Mouse (Mus musculus) limb, embryonic 14.5 days (tissue): ENCODE results near the gene Mex3a. TPM values are rescaled to one million over a fixed set of nuclear protein-coding genes. Genes with fewer than 3 reads are reported as not detected.

Source experiments
- ATAC-seq: fragments of 200-750 bp; cut with Nextera tagmentation; 2 replicates; pipeline ENCODE4 v1.8.0; 2017; ENCODE audit warnings: low read depth, moderate number of reproducible peaks, moderate TSS enrichment; ENCODE audit not compliant: low FRiP score
- DNase-seq: peaks from one replicate; pipeline ENCODE4 v3.0.0-alpha.2; 2015; ENCODE audit warnings: low spot score
- H3K27ac ChIP-seq: fragments of 300-500 bp; sonication (generic); replicated peaks from 2 replicates; pipeline ENCODE4 v1.5.1; 2014; ENCODE audit warnings: low read depth, mild to moderate bottlenecking, low read length, moderate library complexity, mixed read lengths
- H3K27me3 ChIP-seq: fragments of 300-500 bp; sonication (generic); 2 replicates; pipeline ENCODE4 v1.6.1; 2014; ENCODE audit warnings: low read length, mixed read lengths; ENCODE audit not compliant: control insufficient read depth, insufficient read depth
- H3K36me3 ChIP-seq: fragments of 300-500 bp; sonication (generic); 2 replicates; pipeline ENCODE4 v1.6.1; 2014; ENCODE audit warnings: mild to moderate bottlenecking, low read length, moderate library complexity, mixed read lengths; ENCODE audit not compliant: control insufficient read depth, insufficient read depth
- H3K4me1 ChIP-seq: fragments of 300-500 bp; sonication (generic); 2 replicates; pipeline ENCODE4 v1.6.1; 2014; ENCODE audit warnings: antibody characterized with exemption, low read length, mixed read lengths; ENCODE audit not compliant: control insufficient read depth, insufficient read depth
- H3K4me2 ChIP-seq: fragments of 300-500 bp; sonication (generic); replicated peaks from 2 replicates; pipeline ENCODE4 v1.6.1; 2014; ENCODE audit warnings: low read depth, mild to moderate bottlenecking, low read length, moderate library complexity; ENCODE audit not compliant: severe bottlenecking
- H3K4me3 ChIP-seq: fragments of 300-500 bp; sonication (generic); replicated peaks from 2 replicates; pipeline ENCODE4 v1.5.1; 2014; ENCODE audit warnings: low read length
- H3K9ac ChIP-seq: fragments of 300-500 bp; sonication (generic); 2 replicates; pipeline ENCODE4 v1.6.1; 2014; ENCODE audit warnings: mild to moderate bottlenecking, low read depth, low read length, moderate library complexity; ENCODE audit not compliant: severe bottlenecking
- H3K9me3 ChIP-seq: fragments of 300-500 bp; sonication (generic); 2 replicates; pipeline ENCODE4 v1.6.1; 2016; ENCODE audit warnings: low read length; ENCODE audit not compliant: control insufficient read depth
- POLR2A ChIP-seq: fragments of 200-500 bp; IDR thresholded peaks from 2 replicates; pipeline ENCODE4 v1.8.0; 2012; ENCODE audit warnings: inconsistent platforms, mild to moderate bottlenecking, moderate library complexity, borderline replicate concordance; ENCODE audit not compliant: insufficient read depth, insufficient read length; ENCODE audit errors: extremely low read depth
- WGBS: fragments of 180-500 bp; shearing (Covaris S2); extraction: QIAGEN DNeasy Blood & Tissue Kit; methylation state at CpG from one replicate; pipeline ENCODE4 v1.1.7; 2014; 5-methylcytosine and 5-hydroxymethylcytosine counted together
- polyA plus RNA-seq, 2 experiments: library from polyadenylated mRNA; depleted of rRNA in 1 of 2; stranded (reverse) in 1 of 2; unstranded in 1 of 2; fragments of >200 nt; fragmentation: Nextera tagmentation in 1 of 2; extraction: Ambion mirVana in 1 of 2; gene quantifications; 2 replicates each; pipeline versions ENCODE4 v1.2.1 to v1.2.3; 2012 to 2014

Mex3a gene
- polyA plus RNA-seq, 2 experiments = 26.7 to 49.3 TPM

DNA sequence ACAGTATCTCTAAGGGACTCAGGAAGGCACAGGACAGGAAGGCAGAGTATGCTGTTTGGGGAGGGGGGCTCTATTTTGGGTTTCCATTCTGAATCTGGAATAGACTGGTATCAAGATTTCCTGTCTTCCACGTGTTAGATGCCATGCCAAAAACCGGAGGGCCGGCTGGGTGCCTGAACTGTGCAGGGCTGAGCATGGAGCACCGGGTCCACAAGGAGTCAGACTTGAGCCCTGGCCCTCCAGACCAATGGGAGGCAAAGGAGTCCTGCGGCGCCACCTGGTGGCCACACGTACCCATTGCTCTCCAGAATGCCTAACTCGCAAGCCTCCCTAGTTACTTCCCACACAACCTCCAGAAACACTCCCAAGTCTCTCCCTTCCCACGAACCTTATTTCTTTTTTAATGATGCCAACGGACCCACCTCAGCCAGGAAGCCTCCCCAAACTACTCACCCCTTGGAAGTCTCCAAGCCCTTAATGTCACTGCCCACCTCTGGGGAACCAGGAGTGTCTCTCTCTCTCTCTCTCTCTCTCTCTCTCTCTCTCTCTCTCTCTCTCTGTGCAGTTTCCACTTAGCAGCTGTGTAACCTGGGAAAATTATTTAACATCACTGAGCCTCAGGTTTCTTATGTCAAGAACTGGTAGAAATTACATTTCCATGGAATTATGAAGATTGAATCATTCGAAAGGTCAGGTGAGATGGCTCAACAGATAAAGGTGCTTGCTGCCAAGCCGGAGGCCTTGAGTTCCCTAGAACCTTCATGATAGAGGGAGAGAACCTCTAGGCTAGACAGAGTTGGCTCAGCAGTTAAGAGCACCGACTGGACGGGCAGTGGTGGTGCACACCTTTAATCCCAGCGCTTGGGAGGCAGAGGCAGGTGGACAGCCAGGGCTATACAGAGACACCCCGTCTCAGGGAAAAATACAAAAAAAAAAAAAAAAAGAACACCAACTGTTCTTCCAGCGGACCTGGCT is 5.8 kb upstream of the Mex3a start:
- Histone ChIP-seq H3K4me1 (peaks cover 22% of the 10 kb centered on the region), H3K36me3 (peaks cover 26% of the 10 kb centered on the region), H3K9ac (no peak overlapping the region), H3K4me3 (no peak overlapping the region), H3K9me3 (no peaks in the 10 kb centered on the region), H3K27me3 (no peaks in the 10 kb centered on the region), H3K27ac (no peak overlapping the region), H3K4me2 (0 out of 2 replicates have a peak overlapping the region, but pooled peaks have one; percentile 2)
- DNase-seq (peak; percentile 91), ATAC-seq (peak; percentile 74)
- WGBS = 33% methylated on average over 17 of the region's 17 CpGs
- no peak for TF ChIP-seq POLR2A

DNA sequence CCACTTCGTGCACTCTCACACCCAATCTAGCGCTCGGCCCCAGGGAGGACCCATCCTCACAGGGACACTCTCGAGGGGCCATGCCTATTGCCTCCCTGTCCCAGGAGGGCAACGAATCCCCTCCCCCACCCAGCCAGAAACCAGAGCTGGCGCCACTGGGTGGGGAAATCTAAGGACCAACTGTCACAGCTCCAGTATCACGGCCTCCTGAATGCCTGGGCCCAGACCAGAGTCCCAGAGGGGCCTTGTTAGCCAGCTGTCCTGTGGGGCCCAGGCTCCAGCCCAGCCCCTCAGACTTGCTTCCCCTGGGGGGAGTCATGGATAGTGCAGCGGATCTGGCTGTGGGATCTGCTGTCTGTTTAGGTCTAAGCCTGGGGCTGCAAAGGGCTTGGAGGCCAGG is 4.6 kb upstream of the Mex3a start:
- Histone ChIP-seq H3K4me3 (no peak overlapping the region), H3K4me1 (peaks cover 22% of the 10 kb centered on the region), H3K4me2 (no peak overlapping the region), H3K9ac (no peak overlapping the region), H3K27me3 (no peaks in the 10 kb centered on the region), H3K27ac (0 out of 2 replicates have a peak overlapping the region, but pooled peaks have one; percentile 29), H3K9me3 (no peaks in the 10 kb centered on the region), H3K36me3 (peaks cover 26% of the 10 kb centered on the region)
- ATAC-seq (no peak), DNase-seq (no peak)
- no peak for TF ChIP-seq POLR2A
- WGBS = 33% methylated on average over 8 of the region's 8 CpGs

DNA sequence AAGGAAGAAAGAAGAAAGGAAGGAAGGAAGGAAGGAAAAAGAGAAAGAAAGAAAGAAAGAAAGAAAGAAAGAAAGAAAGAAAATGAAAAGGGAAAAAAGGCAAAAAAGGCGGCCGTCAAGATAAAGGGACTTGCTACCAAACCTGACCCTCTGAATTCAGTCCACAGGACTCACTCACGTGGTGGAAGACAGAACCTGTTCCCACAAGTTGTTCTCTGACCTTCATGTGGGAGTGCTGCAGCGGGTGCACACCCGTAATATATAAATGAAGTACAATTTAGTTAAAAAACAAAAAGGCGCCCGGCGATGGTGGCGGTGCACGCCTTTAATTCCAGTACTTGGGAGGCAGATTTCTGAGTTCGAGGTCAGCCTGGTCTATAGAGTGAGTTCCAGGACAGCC is 3.5 kb upstream of the Mex3a start:
- peaks cover 22% of the 10 kb centered on the region for H3K4me1 ChIP-seq
- no peak overlapping the region for H3K4me2 ChIP-seq
- H3K27me3 ChIP-seq = no peaks in the 10 kb centered on the region
- H3K36me3 ChIP-seq = peaks cover 21% of the 10 kb centered on the region
- H3K27ac ChIP-seq = no peak overlapping the region
- H3K9me3 ChIP-seq = no peaks in the 10 kb centered on the region
- 78% methylated on average over 11 of the region's 11 CpGs for WGBS
- no peak for ATAC-seq
- H3K9ac ChIP-seq = no peak overlapping the region
- H3K4me3 ChIP-seq = no peak overlapping the region
- TF ChIP-seq POLR2A = no peak
- no peak for DNase-seq

DNA sequence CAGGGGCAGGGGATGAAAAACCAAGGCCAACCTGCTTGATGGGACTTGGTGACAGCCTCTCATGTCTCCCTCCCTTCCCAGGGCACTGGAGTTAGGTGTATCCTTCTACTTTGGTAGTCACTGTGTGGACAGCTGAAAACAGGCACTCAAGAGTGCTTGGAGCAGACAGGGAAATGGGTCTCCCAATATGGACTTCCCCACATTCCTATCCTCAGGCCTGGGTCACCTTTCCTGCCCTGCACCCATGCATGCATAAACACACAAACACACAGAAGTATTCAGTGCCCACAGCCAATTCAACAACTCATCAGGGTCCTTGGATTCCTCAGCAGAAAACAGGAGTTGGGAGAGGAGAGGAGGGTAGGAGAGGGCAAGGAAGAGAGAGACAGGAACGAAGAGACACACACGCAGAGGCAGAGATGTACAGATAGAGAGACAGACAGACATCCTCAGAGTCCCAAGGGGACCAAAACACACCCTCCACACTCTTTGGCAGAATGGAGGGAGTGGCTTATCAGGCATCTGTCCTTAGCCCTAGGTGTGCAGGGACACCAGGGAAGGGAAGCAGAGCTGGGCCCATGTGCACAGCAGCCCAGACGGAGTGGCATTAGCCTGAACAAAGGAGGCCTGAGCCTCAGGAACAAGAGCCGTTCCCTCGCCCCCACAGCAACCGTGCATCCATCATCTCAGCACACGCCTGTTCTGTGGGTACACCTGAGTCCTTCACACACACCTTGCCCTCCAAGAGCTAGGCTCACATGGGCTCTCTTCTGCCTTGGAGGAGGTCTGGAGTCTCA is 2.8 kb upstream of the Mex3a start:
- peak overlapping the region; percentile 62 for H3K4me2 ChIP-seq
- H3K36me3 ChIP-seq = peaks cover 15% of the 10 kb centered on the region
- ATAC-seq = no peak
- no peak for DNase-seq
- no peaks in the 10 kb centered on the region for H3K27me3 ChIP-seq
- H3K27ac ChIP-seq = 0 out of 2 replicates have a peak overlapping the region, but pooled peaks have one; percentile 20
- WGBS = 31% methylated on average over 7 of the region's 7 CpGs
- peak overlapping the region; percentile 96 for H3K4me3 ChIP-seq
- TF ChIP-seq POLR2A = no peak
- H3K4me1 ChIP-seq = peaks cover 26% of the 10 kb centered on the region
- no peaks in the 10 kb centered on the region for H3K9me3 ChIP-seq
- peak overlapping the region; percentile 99 for H3K9ac ChIP-seq
